Mouse (Mus musculus): Measurements from ENCODE around the gene Ppp1r3c.

- no peak for TF ChIP-seq TAL1 (IDR thresholded peaks at IDR 0.05; ENCODE audit: low read length)
- TF ChIP-seq GATA1 (IDR thresholded peaks at IDR 0.05; ENCODE audit: low read length), result no peak
Measured at GRCm38 (mm10) chr19:36733191-36733943, 3.1 kb downstream of the Ppp1r3c start.
